Mouse (Mus musculus) adrenal gland, adult 8-10 months (tissue): ENCODE data around the gene Mettl6. TPM values are rescaled to one million over a fixed set of nuclear protein-coding genes. Genes with fewer than 3 reads are reported as not detected.

Experiments used
- DNase-seq: peaks from one replicate; pipeline ENCODE4 v3.0.0; 2022
- total RNA-seq, 4 experiments: library from RNA; stranded (reverse); gene quantifications; 2 replicates each; pipeline ENCODE4 v1.2.4; 2022

Mettl6 gene
- total RNA-seq = 10 to 100 TPM; 22.4 to 33.2 (median 27.2) TPM

DNA sequence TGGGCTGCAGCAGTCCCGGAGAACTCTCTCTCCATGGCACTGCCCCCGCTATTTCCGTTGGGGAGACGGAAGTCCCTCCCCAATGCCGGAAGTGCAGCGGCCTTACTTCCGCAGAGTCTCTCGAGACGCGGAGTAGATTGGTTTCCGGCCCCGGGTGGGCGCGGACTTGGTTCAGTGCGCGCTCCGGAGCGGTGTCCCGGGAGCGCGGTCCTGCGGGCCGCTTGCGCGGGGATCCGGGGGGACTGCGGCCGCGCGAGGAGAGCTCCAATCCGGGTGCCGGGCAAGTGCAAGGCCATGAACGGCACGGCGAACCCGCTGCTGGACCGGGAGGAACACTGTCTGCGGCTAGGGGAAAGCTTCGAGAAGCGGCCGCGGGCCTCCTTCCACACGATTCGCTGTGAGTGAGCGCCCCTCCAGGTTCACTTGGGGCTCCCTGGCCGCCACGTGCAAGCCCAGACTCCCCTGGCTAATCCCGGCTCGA lies at the start of gene Mettl6:
Gene Mettl6 (minus strand): TSS at position 66 of the 481 bp plus-strand sequence.
- peak; percentile 87 for DNase-seq

DNA sequence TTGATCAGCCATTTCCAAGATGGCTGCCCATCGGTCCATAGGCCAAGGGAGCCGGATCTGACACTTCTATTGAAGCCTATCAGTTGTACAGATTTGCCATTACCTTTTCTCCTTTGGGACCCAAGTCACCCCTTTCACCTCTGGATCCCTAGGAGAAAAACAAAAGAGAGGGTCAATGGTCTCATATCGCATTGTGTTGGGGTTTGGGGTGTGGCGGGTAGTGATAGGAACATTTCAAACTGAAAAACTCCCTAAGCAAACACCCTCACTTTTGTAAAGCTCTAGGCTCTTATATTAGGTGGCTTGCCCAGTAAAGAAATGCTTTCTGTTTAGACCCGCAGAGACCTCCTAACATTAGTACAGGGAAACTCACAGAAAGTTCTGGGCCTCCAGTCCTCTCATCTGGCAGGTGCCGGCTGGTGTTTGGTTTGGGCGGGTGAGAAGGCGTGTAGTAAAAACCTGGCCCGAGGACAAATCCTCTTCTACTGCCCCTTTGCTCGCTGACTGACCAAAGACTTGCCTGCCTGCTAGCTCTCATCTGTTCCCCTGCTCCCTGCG lies 49.1 kb upstream of the Mettl6 start:
- no peak for DNase-seq

- no peak for DNase-seq
Measured at GRCm38 (mm10) chr14:31537298-31537697, 42.5 kb upstream of the Mettl6 start.

DNA sequence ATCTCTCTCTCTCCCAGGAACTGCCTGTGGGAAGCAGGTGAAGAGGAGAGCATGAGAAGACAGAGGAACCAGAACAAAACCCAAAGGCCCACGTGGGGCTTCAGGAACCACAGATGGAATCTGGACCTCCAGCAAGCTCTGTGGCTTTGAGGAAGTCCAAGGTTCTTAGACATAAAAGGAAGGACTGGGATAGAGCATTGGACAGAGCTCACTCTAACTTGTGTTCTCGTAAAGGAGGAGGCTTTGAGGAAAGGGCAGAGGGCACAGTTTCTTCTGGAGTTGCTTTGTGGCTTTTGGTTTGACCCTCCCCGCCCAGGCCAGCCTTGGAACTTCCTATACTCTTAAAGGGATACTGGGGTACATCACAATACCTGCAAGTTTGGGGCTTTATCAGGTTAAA lies 37.8 kb upstream of the Mettl6 start:
- DNase-seq = no peak

GRCm38 (mm10) chr14:31531506-31532148 lies 36.8 kb upstream of the Mettl6 start:
- DNase-seq = no peak

DNA sequence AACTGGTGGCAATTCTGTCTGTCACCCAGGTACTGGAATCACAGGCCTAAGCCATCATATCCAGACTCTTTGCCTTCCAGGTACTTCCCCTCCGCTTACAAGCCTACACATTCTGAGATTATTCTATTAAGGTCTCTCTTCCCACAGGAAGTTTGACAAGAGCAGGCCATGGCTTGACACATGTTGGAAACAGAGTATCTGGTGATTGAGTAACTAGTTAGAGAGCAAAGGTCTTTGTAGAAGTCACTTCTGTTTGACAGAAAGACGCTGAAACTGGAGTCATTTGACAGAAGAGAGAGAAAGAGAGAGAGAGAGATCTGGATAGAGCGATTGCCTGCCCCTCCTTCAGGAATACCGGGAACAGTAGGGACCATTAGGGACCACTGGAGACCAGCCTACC lies 36.0 kb upstream of the Mettl6 start:
- DNase-seq = no peak

DNA sequence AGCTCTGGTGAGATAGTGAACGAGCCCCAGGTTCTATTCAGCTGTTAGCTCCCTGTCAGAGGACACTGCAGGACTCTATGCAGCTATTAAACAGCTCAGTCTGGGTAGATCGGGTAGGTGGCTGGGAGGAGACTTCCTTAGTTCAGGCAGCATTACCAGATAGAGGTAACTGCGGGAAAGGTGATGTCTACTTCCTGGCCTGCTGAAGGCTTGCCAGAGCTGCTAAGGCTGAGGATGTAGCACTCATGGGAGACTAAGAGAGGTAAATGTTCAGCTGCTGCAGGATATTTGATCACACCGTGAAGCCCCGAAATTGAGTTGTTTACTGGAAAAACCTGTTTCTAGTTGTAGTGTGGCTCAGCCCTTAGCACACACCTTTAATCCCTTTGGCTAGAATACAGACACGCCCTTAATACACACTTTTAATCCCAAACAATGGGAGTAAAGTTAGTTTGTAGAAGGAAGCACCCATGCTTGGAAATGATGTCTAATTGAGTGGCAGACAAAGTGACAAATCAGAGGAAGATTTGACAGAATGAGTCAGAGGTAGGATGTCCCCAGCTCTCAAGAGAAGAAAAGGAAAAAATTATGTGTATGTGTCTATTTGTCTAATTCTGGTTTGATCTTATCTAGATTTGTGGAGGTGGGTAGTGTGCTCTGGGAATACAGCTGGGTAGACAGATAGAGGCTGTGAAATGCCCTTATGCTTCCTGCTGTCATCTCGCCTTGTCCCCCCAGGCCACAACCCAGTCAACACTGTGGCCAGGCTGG lies 30.4 kb upstream of the Mettl6 start:
- DNase-seq = no peak

GRCm38 (mm10) chr14:31521318-31521717 lies 26.5 kb upstream of the Mettl6 start:
- no peak for DNase-seq

- DNase-seq = no peak
Measured at GRCm38 (mm10) chr14:31519165-31519564, 24.3 kb upstream of the Mettl6 start.

GRCm38 (mm10) chr14:31515895-31516294 lies 21.1 kb upstream of the Mettl6 start:
- no peak for DNase-seq

- no peak for DNase-seq
Measured at GRCm38 (mm10) chr14:31510322-31510721, 15.5 kb upstream of the Mettl6 start.

DNA sequence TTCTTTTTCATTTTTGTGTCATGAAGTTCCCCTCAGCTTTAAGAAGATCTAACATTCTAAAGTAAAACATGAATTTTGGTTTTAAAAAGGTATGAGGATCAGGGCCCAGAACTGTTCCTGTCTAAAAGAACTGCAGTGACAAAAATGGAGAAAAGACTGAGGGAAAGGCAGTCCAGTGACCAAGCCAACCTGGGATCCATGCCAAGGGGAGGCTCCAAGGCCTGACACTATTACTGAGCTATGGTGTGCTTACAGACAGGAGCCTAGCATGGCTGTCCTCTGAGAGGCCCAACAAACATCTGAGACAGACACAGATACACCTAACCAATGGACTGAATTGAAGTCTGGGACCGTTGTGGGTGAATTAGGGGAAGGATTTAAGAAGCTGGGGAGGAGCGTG lies 15.1 kb upstream of the Mettl6 start:
- DNase-seq = peak; percentile 40

- DNase-seq = no peak
Measured at GRCm38 (mm10) chr14:31506456-31506855, 11.6 kb upstream of the Mettl6 start.

DNA sequence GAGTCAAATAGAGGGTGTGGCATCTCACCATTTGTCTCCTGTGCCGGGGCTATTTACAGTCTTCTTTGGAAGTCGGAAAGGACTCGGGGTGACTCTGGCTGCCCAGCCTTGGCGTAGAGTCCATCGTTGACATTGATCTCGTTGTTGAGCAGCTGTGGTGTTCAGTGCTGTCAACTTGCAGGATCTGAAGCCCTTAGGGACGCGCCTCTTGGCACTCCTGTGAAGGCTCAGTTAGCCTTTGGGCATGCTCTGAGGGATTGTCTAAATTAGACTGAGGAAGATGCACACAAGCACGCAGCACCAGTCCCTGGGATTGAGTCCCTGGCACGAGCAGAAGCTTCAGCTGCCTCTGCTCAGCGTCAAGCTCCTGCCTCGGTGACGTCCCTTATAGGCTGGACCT lies 8.6 kb upstream of the Mettl6 start:
- DNase-seq = no peak

DNA sequence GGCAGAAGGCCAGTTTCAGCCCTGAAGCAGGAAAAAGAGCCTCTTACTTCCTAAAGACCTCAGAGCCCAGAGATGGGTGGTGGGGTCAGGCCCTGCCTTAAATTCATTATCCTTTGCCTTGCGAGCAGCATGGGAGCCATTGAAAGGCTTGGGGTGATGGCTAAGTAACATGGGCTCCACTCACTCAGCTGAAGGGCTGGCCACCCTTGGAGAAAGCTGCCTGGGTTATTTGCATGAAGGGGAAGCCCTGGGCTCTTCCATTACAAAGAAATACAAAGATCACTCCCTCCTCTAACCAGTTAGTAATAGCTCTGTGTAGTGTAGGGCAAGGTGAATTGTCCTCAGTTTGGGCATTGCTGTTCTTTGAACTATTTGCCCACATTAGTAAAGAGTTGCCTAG lies 4.7 kb upstream of the Mettl6 start:
- DNase-seq = no peak

- DNase-seq = no peak
Measured at GRCm38 (mm10) chr14:31496241-31496646, 1.4 kb upstream of the Mettl6 start.

GRCm38 (mm10) chr14:31495538-31495937 lies 698 bp upstream of the Mettl6 start:
- no peak for DNase-seq

GRCm38 (mm10) chr14:31494349-31494974 lies 378 bp downstream of the Mettl6 start, which contains the start of gene Eaf1:
Gene Eaf1 (plus strand): TSS chr14:31494399.
- peak; percentile 27 for DNase-seq

DNA sequence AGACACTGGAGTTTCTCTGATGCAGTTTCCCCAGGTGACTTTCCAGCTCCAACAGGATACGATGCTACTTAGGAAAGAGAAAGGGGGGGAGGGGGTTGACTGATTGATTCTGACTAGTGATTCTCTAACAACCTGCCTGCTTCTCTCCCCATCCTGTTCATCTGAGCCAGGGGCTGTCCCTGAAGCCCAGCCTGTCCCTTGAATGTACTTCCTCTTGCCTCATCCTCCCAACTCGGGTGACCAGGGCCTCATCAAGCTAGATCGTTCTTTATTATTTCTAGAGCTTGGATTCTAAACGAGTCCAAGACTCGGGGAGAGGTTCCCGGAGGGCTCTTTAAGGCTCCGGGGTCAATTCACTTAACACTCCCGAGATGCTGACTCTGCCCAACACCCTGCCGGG lies 939 bp downstream of the Mettl6 start:
- DNase-seq = no peak

DNA sequence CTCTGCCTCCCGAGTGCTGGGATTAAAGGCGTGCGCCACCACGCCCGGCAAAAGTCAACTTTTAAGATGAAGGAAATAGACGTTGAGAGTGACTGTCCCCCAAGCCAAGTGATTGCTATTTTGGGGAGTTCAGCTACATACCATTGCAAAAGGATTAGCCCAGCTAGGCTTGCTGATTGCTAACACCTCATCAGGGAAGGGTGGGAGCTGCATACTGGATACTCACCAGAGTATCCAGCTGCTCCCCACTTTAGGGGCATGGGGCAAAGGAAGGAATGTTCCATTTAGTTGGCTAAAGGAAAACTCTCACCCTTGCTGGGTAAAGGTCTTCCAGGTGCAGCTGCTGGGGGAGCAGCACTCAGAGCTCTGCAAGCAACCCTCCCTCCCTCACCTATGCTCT lies 6.8 kb downstream of the Mettl6 start:
- no peak for DNase-seq

DNA sequence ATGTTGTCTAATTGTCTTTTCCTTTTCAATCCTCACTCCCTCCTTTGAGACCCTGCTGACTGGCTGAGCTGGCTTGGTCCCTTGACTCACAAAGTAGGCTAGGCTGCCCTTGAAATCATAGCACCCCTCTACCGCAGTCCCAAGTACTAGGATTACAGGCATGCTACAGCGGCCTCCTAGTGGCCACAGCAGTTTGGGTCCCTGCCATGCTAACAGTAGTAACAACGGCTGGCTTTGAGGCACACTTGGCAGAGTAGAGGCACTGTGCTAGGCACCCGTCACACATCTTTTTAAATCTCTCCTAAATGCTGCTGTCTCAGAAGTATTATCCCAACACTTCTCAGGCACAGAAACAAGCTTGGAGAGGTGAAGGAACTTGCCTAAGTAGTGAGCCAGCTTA lies 8.4 kb downstream of the Mettl6 start:
- no peak for DNase-seq

GRCm38 (mm10) chr14:31482417-31482816 lies 12.4 kb downstream of the Mettl6 start:
- no peak for DNase-seq

DNA sequence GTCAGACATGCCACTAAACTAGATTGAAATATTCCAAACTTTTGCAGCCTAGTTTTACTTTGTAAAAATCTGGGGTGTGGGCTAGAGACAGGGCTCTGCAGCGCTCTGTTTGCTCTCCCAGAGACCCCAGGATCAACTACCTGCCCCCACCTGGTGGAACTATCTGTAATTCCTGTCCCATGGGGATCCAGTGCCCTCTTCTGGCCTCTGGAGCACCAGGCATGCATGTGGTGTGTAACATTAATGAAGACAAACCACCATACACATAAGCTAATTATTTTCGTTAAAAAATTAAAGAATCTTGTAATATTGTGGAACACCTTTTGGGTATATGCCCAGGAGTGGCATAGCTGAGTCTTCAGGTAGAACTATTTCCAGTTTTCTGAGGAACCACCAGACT lies 21.5 kb downstream of the Mettl6 start:
- DNase-seq = no peak
